Comparison of ENCODE assay signal across 26 mouse cellular contexts in genomic region chr10:106375653-106376052, GRCm38 (mm10).
A peak's percentile ranks its signal among the peaks of the same experiment; 100 is the strongest.
DNase-seq lines count a peak whose midpoint lies in the region; ATAC-seq lines count a peak whose summit lies in the region.
"Had no signal": no experiment of that assay in that cellular context is flagged by ENCODE, and none has a peak within 500 bp of the region (broad histone marks: within the 10 kb centered on the region; RNA-seq: fewer than 3 reads in every experiment).

No protein-coding gene starts in this region.

- DNase-seq in cerebellum, adult 8-10 months = no peak
- peak; percentile 64 for DNase-seq in brain, embryonic 18.5 days (ENCODE audit: low read depth, low spot score)
- peak; percentile 31 for DNase-seq in cerebellum, postnatal 36 days
- DNase-seq in testis, postnatal 10 days (ENCODE audit: low spot score) = no peak
- no peak for DNase-seq in ovary, postnatal 36 days (ENCODE audit: low spot score)
- DNase-seq: adrenal gland, adult 8-10 months; heart, postnatal 4 days; kidney, postnatal 36 days; lung, postnatal 4 days; right cerebral cortex, postnatal 4 days; thymus, adult 18-20 months; thymus, postnatal 36 days had no signal

- no peak overlapping the region for H3K27ac ChIP-seq in hindbrain, embryonic 16.5 days (ENCODE audit: low read depth, low read length)
- H3K27ac ChIP-seq in hindbrain, embryonic 13.5 days = no peak overlapping the region
- H3K27ac ChIP-seq: heart, embryonic 10.5 days; kidney, embryonic 15.5 days; limb, embryonic 15.5 days; liver, embryonic 14.5 days; lung, embryonic 15.5 days; midbrain, embryonic 15.5 days; neural tube, embryonic 13.5 days; stomach, embryonic 15.5 days had no signal

- no peak overlapping the region for H3K4me3 ChIP-seq in hindbrain, embryonic 16.5 days (ENCODE audit: low read length)
- no peak overlapping the region for H3K4me3 ChIP-seq in hindbrain, embryonic 13.5 days
- H3K4me3 ChIP-seq: heart, embryonic 10.5 days; kidney, embryonic 15.5 days; limb, embryonic 15.5 days; lung, embryonic 15.5 days; midbrain, embryonic 15.5 days; myocyte; neural tube, embryonic 13.5 days; stomach, embryonic 15.5 days had no signal

- 76% methylated on average over 1 of the region's 1 CpGs for WGBS in hindbrain, embryonic 16.5 days
- WGBS in hindbrain, embryonic 13.5 days = 78% methylated on average over 1 of the region's 1 CpGs

- ATAC-seq in cerebellum, adult (ENCODE audit: insufficient number of reproducible peaks, low FRiP score, low TSS enrichment) = peak; percentile 70
- peak; percentile 30; the same call in 1 of the 2 replicates for ATAC-seq in hindbrain, embryonic 16.5 days
- no peak for ATAC-seq in hindbrain, embryonic 13.5 days (ENCODE audit: low FRiP score)
- ATAC-seq: activated CD4-positive, CD25-positive, alpha-beta regulatory T cell, adult 4 months; intestine, postnatal 0 days; midbrain, embryonic 15.5 days had no signal

- no peak overlapping the region for H3K4me2 ChIP-seq in hindbrain, embryonic 16.5 days (ENCODE audit: low read length)
- no peak overlapping the region for H3K4me2 ChIP-seq in hindbrain, embryonic 13.5 days
- H3K4me2 ChIP-seq: kidney, embryonic 15.5 days; limb, embryonic 15.5 days; lung, embryonic 15.5 days; midbrain, embryonic 15.5 days; neural tube, embryonic 13.5 days; stomach, embryonic 15.5 days had no signal

- no peaks in the 10 kb centered on the region for H3K4me1 ChIP-seq in hindbrain, embryonic 16.5 days (ENCODE audit: control insufficient read depth, insufficient read depth, low read depth, low read length)
- no peaks in the 10 kb centered on the region for H3K4me1 ChIP-seq in hindbrain, embryonic 13.5 days (replicated peaks)
- H3K4me1 ChIP-seq: heart, embryonic 10.5 days; kidney, embryonic 15.5 days; limb, embryonic 15.5 days; lung, embryonic 15.5 days; midbrain, embryonic 15.5 days; neural tube, embryonic 13.5 days; stomach, embryonic 15.5 days had no signal

- H3K27me3 ChIP-seq in hindbrain, embryonic 16.5 days (replicated peaks; ENCODE audit: control insufficient read depth, insufficient read depth, low read length) = no peaks in the 10 kb centered on the region
- H3K27me3 ChIP-seq in hindbrain, embryonic 13.5 days = no peaks in the 10 kb centered on the region
- H3K27me3 ChIP-seq: kidney, embryonic 15.5 days; limb, embryonic 15.5 days; lung, embryonic 15.5 days; midbrain, embryonic 15.5 days; neural tube, embryonic 13.5 days; stomach, embryonic 15.5 days had no signal

- no peaks in the 10 kb centered on the region for H3K36me3 ChIP-seq in hindbrain, embryonic 16.5 days (ENCODE audit: control insufficient read depth, insufficient read depth, low read length)
- H3K36me3 ChIP-seq in hindbrain, embryonic 13.5 days = no peaks in the 10 kb centered on the region
- H3K36me3 ChIP-seq: heart, embryonic 10.5 days; kidney, embryonic 15.5 days; limb, embryonic 15.5 days; lung, embryonic 15.5 days; midbrain, embryonic 15.5 days; neural tube, embryonic 13.5 days; stomach, embryonic 15.5 days had no signal

- no peaks in the 10 kb centered on the region for H3K9me3 ChIP-seq in hindbrain, embryonic 16.5 days (ENCODE audit: control insufficient read depth, low read length)
- no peaks in the 10 kb centered on the region for H3K9me3 ChIP-seq in hindbrain, embryonic 13.5 days
- H3K9me3 ChIP-seq: heart, embryonic 10.5 days; kidney, embryonic 15.5 days; limb, embryonic 15.5 days; lung, embryonic 15.5 days; midbrain, embryonic 15.5 days; neural tube, embryonic 13.5 days; stomach, embryonic 15.5 days had no signal

- no peak overlapping the region for H3K9ac ChIP-seq in hindbrain, embryonic 16.5 days (ENCODE audit: low read depth, low read length)
- no peak overlapping the region for H3K9ac ChIP-seq in hindbrain, embryonic 13.5 days
- H3K9ac ChIP-seq: kidney, embryonic 15.5 days; limb, embryonic 15.5 days; liver, embryonic 14.5 days; lung, embryonic 15.5 days; midbrain, embryonic 15.5 days; neural tube, embryonic 13.5 days; stomach, embryonic 15.5 days had no signal

Comparison
In these comparisons a context has a peak if more than half of its experiments do, and no peak if none do; other contexts are left out.
1. DNase-seq: peak in brain, embryonic 18.5 days (single experiment) and cerebellum, postnatal 36 days (2 of 2); none in cerebellum, adult 8-10 months (single experiment), testis, postnatal 10 days (single experiment) and ovary, postnatal 36 days (single experiment).